Mouse (Mus musculus): ENCODE results near the gene Tnik. TPM values are rescaled to one million over a fixed set of nuclear protein-coding genes. Genes with fewer than 3 reads are reported as not detected.
A peak's percentile ranks its signal among the peaks of the same experiment; 100 is the strongest.

Gene Tnik
- total RNA-seq, 2 experiments from 2014 or later = 39.2 to 40.7 TPM

GRCm38 (mm10) chr3:28264841-28265150 is 1.8 kb downstream of the Tnik start:
- no peak for DNase-seq

- DNase-seq = no peak
Observed at GRCm38 (mm10) chr3:28265183-28265582, 2.2 kb downstream of the Tnik start.

GRCm38 (mm10) chr3:28265656-28266055 is 2.6 kb downstream of the Tnik start:
- no peak for DNase-seq

- no peak for DNase-seq
Observed at GRCm38 (mm10) chr3:28267211-28267610, 4.2 kb downstream of the Tnik start.

DNA sequence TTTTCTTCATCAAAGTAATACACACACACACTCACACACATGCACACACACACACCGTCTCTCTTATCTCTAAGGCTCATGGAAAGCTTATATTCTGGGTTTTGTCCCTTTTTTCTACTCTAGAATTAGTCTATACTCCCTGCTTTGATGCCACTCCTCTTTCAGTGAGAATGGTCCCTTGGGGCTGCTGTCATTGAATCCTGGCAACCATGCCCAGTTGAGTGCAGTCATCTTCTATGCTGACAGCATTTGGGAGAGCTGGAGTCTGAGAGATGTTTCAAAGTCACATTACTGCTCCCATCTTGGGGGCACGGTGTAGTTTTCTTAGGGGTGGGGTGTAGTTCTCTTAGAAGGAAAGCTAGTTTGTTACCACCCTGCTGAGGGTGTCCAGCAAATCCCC is 6.7 kb downstream of the Tnik start:
- no peak for DNase-seq

- DNase-seq = no peak
Observed at GRCm38 (mm10) chr3:28271884-28272283, 8.9 kb downstream of the Tnik start.

- DNase-seq = no peak
Observed at GRCm38 (mm10) chr3:28274763-28275162, 11.7 kb downstream of the Tnik start.

GRCm38 (mm10) chr3:28289693-28290092 is 26.7 kb downstream of the Tnik start:
- no peak for DNase-seq

- DNase-seq = no peak
Observed at GRCm38 (mm10) chr3:28301378-28301777, 38.4 kb downstream of the Tnik start.

GRCm38 (mm10) chr3:28303915-28304314 is 40.9 kb downstream of the Tnik start:
- no peak for DNase-seq

GRCm38 (mm10) chr3:28306852-28307251 is 43.8 kb downstream of the Tnik start:
- DNase-seq = no peak

- DNase-seq = no peak
Observed at GRCm38 (mm10) chr3:28314438-28314837, 51.4 kb downstream of the Tnik start.

GRCm38 (mm10) chr3:28317339-28317738 is 54.3 kb downstream of the Tnik start:
- no peak for DNase-seq

GRCm38 (mm10) chr3:28321635-28322034 is 58.6 kb downstream of the Tnik start:
- DNase-seq = no peak

- DNase-seq = no peak
Observed at GRCm38 (mm10) chr3:28325613-28326233, 62.7 kb downstream of the Tnik start.

DNA sequence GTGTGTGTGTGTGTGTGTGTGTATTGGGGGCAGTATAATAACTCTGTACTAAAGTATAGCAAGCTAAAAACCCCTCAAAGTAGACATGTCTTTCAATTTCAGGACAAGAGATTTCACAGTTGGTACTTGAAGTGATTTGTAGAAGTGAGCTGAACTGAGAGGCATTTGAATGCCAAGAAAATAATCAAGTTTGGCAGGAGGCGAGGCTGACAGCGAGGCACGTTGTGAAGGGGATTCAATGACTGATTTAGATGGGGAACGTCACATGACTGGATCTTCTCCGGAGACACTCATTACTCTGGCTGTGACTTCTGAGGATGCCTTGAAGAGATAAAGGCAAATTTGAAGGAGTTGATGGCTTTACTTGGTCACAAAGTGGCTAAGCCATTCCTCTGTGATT is 69.3 kb downstream of the Tnik start:
- DNase-seq = no peak

- DNase-seq = peak; percentile 10
Observed at GRCm38 (mm10) chr3:28333869-28334268, 70.9 kb downstream of the Tnik start.

DNA sequence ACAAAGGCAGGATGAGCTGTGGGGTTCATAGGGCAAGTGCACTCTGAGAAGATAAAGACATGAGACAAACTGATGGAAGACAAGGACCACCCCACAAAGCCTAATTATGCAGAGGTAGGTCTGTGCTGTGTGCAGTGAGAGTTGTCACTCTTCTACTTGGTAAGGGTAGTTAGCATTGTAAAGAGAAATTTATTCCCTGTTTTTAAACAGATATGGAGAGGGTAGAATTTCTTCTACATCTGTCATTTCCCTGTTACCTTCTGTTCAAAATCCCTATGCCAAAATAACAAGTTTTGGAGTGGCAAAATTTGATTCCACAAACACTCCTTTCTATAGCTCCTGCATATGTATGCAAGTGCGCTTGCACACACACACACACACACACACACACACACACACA is 71.5 kb downstream of the Tnik start:
- no peak for DNase-seq

DNA sequence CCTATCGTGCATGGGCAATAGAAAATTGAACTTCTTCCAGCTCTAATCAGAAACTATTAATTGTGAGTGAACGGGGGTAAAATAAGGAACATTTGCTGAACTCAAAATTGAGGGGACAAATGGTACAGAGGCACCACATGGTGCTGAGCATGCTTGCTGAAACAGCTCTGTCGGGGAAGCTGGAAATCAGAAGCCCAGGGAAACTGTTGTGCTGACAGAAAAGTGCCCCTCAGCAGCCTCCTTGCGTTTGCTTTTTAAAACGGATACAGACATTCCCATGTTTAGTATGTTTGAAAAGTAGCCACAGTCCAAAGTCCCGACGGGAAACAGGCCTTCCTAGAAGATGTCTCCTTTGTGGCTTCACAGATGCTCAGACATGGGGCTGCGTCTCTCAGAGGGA is 77.1 kb downstream of the Tnik start:
- DNase-seq = no peak

- DNase-seq = no peak
Observed at GRCm38 (mm10) chr3:28343204-28343603, 80.2 kb downstream of the Tnik start.

GRCm38 (mm10) chr3:28343661-28344060 is 80.6 kb downstream of the Tnik start:
- DNase-seq = no peak

DNA sequence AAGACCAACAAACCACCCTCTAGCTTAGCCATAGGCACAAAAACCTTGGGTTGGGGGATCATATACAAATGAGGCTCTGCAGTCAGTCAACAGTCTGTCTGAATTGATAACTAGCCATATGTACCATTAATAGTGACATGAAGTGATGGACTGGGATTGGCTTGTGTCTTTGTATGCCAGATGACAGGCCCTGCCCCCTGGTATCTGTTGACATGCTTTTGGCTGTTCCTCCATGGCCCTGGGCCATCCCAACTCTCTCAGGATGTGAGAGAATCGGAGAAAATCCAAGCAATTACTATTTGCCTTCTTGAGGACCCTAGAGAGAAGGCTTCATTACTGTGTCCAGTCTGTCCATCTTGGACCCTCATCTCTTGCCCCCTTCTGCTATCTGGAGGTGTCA is 82.4 kb downstream of the Tnik start:
- no peak for DNase-seq

DNA sequence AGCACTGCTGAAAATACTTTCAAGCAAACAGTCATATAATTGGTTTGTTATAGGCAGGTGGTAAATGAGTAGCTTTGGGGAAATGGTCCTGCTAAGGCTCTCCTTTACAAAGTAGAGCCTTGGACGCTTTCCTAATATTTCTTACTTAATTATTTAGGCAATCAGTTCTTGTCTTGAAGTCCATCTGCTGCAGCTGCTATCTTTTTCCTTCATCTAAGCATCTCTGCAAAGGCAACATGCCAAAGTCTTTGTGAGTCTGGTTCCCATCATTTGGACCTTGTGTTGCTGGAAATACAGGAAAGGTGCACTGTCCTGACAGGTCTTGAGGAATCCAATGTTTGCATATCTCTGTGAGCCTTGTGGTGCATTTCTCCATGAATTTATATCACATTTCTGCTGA is 82.9 kb downstream of the Tnik start:
- no peak for DNase-seq

DNA sequence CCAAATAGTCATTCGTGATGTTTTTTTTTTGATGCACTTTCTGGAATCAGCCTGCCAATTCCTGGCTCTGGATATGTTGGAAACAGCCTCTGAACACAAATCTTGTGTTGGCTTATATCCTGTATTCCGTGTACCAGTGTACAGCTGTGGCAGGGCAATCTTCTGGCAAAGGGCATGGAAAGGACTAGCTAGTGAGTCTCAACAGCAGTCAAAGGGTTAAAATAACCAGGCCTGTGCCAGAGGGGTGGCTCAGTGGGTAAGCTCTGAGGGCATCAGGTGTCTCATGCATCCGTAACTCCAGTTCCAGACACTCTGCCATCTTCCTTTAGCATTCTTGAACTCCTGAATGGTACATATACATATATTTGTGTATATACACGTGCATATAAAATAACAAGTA is 83.5 kb downstream of the Tnik start:
- no peak for DNase-seq

DNA sequence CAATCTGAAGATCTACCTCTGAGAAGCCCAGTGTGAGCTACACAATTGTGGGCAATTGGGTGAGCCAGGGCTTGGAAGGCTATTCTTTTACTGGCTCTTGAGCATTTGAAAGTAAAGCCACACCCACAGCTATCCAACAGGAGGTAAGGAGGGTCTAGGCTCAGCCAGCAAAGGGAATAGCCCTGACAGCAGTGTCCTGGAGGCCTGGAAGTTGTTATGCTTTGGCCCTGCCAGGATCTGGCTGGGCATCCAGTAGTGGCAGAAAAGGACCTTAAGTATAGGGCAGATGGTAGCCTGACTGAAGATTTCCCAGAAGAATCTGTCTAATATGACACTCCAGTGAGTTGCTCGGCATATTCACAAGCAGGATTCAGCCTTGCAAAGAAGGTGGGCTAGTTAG is 85.7 kb downstream of the Tnik start:
- no peak for DNase-seq

All from heart, postnatal 4 days (tissue).